Mouse (Mus musculus): ENCODE measurements around the gene Rtn1. TPM values are rescaled to one million over a fixed set of nuclear protein-coding genes. Genes with fewer than 3 reads are reported as not detected.
A peak's percentile ranks its signal among the peaks of the same experiment; 100 is the strongest.

Rtn1 gene
- 3.1 and 4.1 TPM in 2 replicates for polyA plus RNA-seq (2012; rRNA removed)

- Histone ChIP-seq H3K36me3 (ENCODE audit: control insufficient read depth, insufficient read depth, low read length) (no peaks in the 10 kb centered on the region), H3K4me3 (ENCODE audit: low read depth, low read length) (peak within 1 kb of the TSS; percentile 55), H3K27me3 (ENCODE audit: control insufficient read depth, insufficient read depth, low read length) (peaks cover 23% of the 10 kb centered on the region), H3K27ac (ENCODE audit: insufficient read depth, low read depth, low read length) (no peak within 1 kb of the TSS), H3K4me1 (ENCODE audit: control insufficient read depth, insufficient read depth, insufficient read length, low read length) (no peaks in the 10 kb centered on the region)
- 49% methylated on average over 6 of the region's 6 CpGs for WGBS
- TF ChIP-seq CTCF (IDR thresholded peaks at IDR 0.05; ENCODE audit: extremely low read depth, insufficient read length, insufficient replicate concordance, low read depth, low read length) = no peak
- no peak for TF ChIP-seq POLR2A (IDR thresholded peaks at IDR 0.05; ENCODE audit: low read depth, low read length)
These were observed at the start of gene Rtn1 for GRCm38 (mm10) chr12:72408954-72409353. Gene Rtn1 (minus strand): TSS chr12:72409054.

DNA sequence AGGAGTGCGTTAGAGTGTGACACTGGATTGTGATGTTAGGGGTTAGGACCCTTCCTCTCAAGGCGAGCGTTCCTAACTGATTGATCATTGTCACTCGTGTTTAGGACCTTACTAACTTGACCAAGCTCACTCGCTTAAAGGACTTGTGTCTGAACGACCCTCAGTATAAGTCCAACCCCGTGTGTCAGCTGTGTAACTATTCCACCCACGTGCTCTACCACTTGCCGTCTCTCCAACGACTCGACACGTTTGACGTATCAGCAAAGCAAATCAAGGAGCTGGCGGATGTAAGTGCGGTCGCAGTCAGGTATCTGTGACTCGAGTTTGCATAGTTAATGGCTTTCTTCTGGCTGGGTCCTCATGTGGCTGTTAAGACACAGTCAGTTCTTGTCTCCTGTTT lies 45.1 kb upstream of the Rtn1 start:
- Histone ChIP-seq H3K4me3 (ENCODE audit: low read depth, low read length) (no peak overlapping the region), H3K27me3 (ENCODE audit: control insufficient read depth, insufficient read depth, low read length) (no peaks in the 10 kb centered on the region), H3K27ac (ENCODE audit: insufficient read depth, low read depth, low read length) (no peak overlapping the region), H3K4me1 (ENCODE audit: control insufficient read depth, insufficient read depth, insufficient read length, low read length) (no peaks in the 10 kb centered on the region), H3K36me3 (ENCODE audit: control insufficient read depth, insufficient read depth, low read length) (no peaks in the 10 kb centered on the region)
- 73% methylated on average over 17 of the region's 17 CpGs for WGBS
- TF ChIP-seq POLR2A (IDR thresholded peaks at IDR 0.05; ENCODE audit: low read depth, low read length) (no peak), CTCF (IDR thresholded peaks at IDR 0.05; ENCODE audit: extremely low read depth, insufficient read length, insufficient replicate concordance, low read depth, low read length) (no peak)

GRCm38 (mm10) chr12:72441839-72442576 lies 33.2 kb upstream of the Rtn1 start, which contains the start of gene Lrrc9:
Gene Lrrc9 (plus strand): TSS chr12:72441866.
- 0 out of 2 replicates have a peak, but pooled peaks cover 9% of the 10 kb centered on the region for H3K27me3 ChIP-seq (ENCODE audit: control insufficient read depth, insufficient read depth, low read length)
- 5% methylated on average over 31 of the region's 31 CpGs for WGBS
- no peak for TF ChIP-seq POLR2A (IDR thresholded peaks at IDR 0.05; ENCODE audit: low read depth, low read length)
- no peak for TF ChIP-seq CTCF (IDR thresholded peaks at IDR 0.05; ENCODE audit: extremely low read depth, insufficient read length, insufficient replicate concordance, low read depth, low read length)

GRCm38 (mm10) chr12:72438961-72439480 lies 30.2 kb upstream of the Rtn1 start:
- Histone ChIP-seq H3K4me1 (ENCODE audit: control insufficient read depth, insufficient read depth, insufficient read length, low read length) (peaks cover 3% of the 10 kb centered on the region; the same call in 1 of the 2 replicates), H3K4me3 (ENCODE audit: low read depth, low read length) (no peak overlapping the region)

More at GRCm38 (mm10) chr12:72441839-72442576, 33.2 kb upstream of the Rtn1 start, which contains the start of gene Lrrc9:
- Histone ChIP-seq H3K27ac (ENCODE audit: insufficient read depth, low read depth, low read length) (no peak within 1 kb of the TSS), H3K4me3 (ENCODE audit: low read depth, low read length) (peak within 1 kb of the TSS; percentile 41), H3K4me1 (ENCODE audit: control insufficient read depth, insufficient read depth, insufficient read length, low read length) (peaks cover 3% of the 10 kb centered on the region; the same call in 1 of the 2 replicates), H3K36me3 (ENCODE audit: control insufficient read depth, insufficient read depth, low read length) (no peaks in the 10 kb centered on the region)

DNA sequence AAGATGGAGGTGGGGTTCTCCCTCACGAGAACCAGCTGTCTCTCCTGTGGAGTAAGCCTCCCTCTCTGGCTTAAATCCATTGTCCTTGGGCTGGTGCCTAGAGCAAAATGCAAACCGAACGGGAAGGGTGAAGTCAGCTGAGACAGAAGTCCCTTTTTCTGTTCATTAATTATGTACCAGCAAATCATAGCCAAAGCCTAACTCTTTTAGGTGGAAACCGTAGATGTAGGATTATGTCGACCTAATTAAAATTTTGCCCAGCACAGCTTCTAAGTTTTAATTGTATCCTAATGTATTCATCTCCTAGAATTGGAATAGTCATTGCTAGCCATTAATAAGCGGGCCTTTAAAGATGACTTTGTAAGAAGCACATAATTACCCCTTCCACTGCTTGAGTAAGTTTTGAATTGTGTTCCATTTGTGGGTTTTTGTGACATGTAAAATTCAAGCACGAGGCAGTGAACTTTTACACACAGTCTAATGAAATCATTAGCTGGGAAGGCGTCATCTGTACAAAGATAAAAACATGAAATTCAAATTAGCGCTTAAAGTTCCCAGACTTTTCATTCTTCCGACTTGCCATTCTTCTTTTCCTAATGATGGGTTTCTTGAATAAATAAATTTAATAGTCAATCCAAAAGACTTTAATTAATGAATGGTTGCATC lies 29.0 kb upstream of the Rtn1 start:
- Histone ChIP-seq H3K27me3 (ENCODE audit: control insufficient read depth, insufficient read depth, low read length) (0 out of 2 replicates have a peak, but pooled peaks cover 9% of the 10 kb centered on the region), H3K27ac (ENCODE audit: insufficient read depth, low read depth, low read length) (no peak overlapping the region), H3K4me1 (ENCODE audit: control insufficient read depth, insufficient read depth, insufficient read length, low read length) (peaks cover 3% of the 10 kb centered on the region; the same call in 1 of the 2 replicates), H3K4me3 (ENCODE audit: low read depth, low read length) (no peak overlapping the region), H3K36me3 (ENCODE audit: control insufficient read depth, insufficient read depth, low read length) (no peaks in the 10 kb centered on the region)
- WGBS = 78% methylated on average over 10 of the region's 10 CpGs
- no peak for TF ChIP-seq CTCF (IDR thresholded peaks at IDR 0.05; ENCODE audit: extremely low read depth, insufficient read length, insufficient replicate concordance, low read depth, low read length)
- TF ChIP-seq POLR2A (IDR thresholded peaks at IDR 0.05; ENCODE audit: low read depth, low read length) = no peak

More at GRCm38 (mm10) chr12:72438961-72439480, 30.2 kb upstream of the Rtn1 start:
- Histone ChIP-seq H3K27me3 (ENCODE audit: control insufficient read depth, insufficient read depth, low read length) (0 out of 2 replicates have a peak, but pooled peaks cover 9% of the 10 kb centered on the region), H3K27ac (ENCODE audit: insufficient read depth, low read depth, low read length) (no peak overlapping the region), H3K36me3 (ENCODE audit: control insufficient read depth, insufficient read depth, low read length) (no peaks in the 10 kb centered on the region)
- WGBS = 69% methylated on average over 6 of the region's 6 CpGs
- TF ChIP-seq POLR2A (IDR thresholded peaks at IDR 0.05; ENCODE audit: low read depth, low read length) (no peak), CTCF (IDR thresholded peaks at IDR 0.05; ENCODE audit: extremely low read depth, insufficient read length, insufficient replicate concordance, low read depth, low read length) (no peak)

GRCm38 (mm10) chr12:72433241-72433865 lies 24.5 kb upstream of the Rtn1 start:
- H3K27ac ChIP-seq (ENCODE audit: insufficient read depth, low read depth, low read length) = no peak overlapping the region
- H3K4me3 ChIP-seq (ENCODE audit: low read depth, low read length) = no peak overlapping the region
- no peaks in the 10 kb centered on the region for H3K36me3 ChIP-seq (ENCODE audit: control insufficient read depth, insufficient read depth, low read length)
- TF ChIP-seq POLR2A (IDR thresholded peaks at IDR 0.05; ENCODE audit: low read depth, low read length) (no peak), CTCF (IDR thresholded peaks at IDR 0.05; ENCODE audit: extremely low read depth, insufficient read length, insufficient replicate concordance, low read depth, low read length) (no peak)
- H3K27me3 ChIP-seq (ENCODE audit: control insufficient read depth, insufficient read depth, low read length) = no peaks in the 10 kb centered on the region
- 59% methylated on average over 9 of the region's 9 CpGs for WGBS
- H3K4me1 ChIP-seq (ENCODE audit: control insufficient read depth, insufficient read depth, insufficient read length, low read length) = no peaks in the 10 kb centered on the region

Data from small intestine, adult 2 months (tissue).